Mouse (Mus musculus) brain, embryonic 14.5 days (tissue): ENCODE measurements at regions not wholly inside any gene's neighbourhood (a gene's known extent, or its start where the extent isn't known, plus 50 kb on each side); places are given as distances from the start of the nearest gene placed in this dataset.

Experiments
- CTCF ChIP-seq: fragments of 200-500 bp; IDR thresholded peaks from 2 replicates; pipeline ENCODE4 v1.5.1; 2012; ENCODE audit warnings: inconsistent platforms, mild to moderate bottlenecking, moderate library complexity, borderline replicate concordance; ENCODE audit not compliant: insufficient read depth, insufficient read length; ENCODE audit errors: extremely low read depth
- POLR2A ChIP-seq: fragments of 200-500 bp; IDR thresholded peaks from 2 replicates; pipeline ENCODE4 v1.6.1; 2012; ENCODE audit warnings: mild to moderate bottlenecking, inconsistent platforms, borderline replicate concordance; ENCODE audit not compliant: poor library complexity, insufficient read depth, insufficient read length, severe bottlenecking; ENCODE audit errors: extremely low read depth

GRCm38 (mm10) chr10:42076711-42077110, 58.5 kb upstream of the Armc2 start:
- no peak for TF ChIP-seq POLR2A
- TF ChIP-seq CTCF = no peak
